Mouse (Mus musculus) bone marrow, adult 2 months (tissue): Measurements from ENCODE around the gene Olfml1.

ENCODE experiments used
- CTCF ChIP-seq: fragments of 200-500 bp; IDR thresholded peaks from 2 replicates; pipeline ENCODE4 v1.5.1; 2011; ENCODE audit warnings: low read length, control low read depth; ENCODE audit not compliant: control insufficient read depth, insufficient read depth
- POLR2A ChIP-seq: fragments of 200-500 bp; IDR thresholded peaks from 2 replicates; pipeline ENCODE4 v1.6.1; 2011; ENCODE audit warnings: low read depth, mild to moderate bottlenecking, control low read depth, low read length, borderline replicate concordance; ENCODE audit not compliant: control insufficient read depth

GRCm38 (mm10) chr7:107609622-107610255 lies 42.5 kb downstream of the Olfml1 start:
- TF ChIP-seq CTCF, result no peak
- no peak for TF ChIP-seq POLR2A
